Mouse (Mus musculus) spleen, adult 2 months (tissue): Measurements from ENCODE around the gene Spint1.

Source experiments
- CTCF ChIP-seq: fragments of 200-500 bp; IDR thresholded peaks from 2 replicates; pipeline ENCODE4 v1.5.1; 2011; ENCODE audit warnings: mild to moderate bottlenecking, inconsistent platforms; ENCODE audit not compliant: insufficient read depth, insufficient read length, insufficient replicate concordance; ENCODE audit errors: extremely low read depth
- POLR2A ChIP-seq: fragments of 200-500 bp; IDR thresholded peaks from 2 replicates; pipeline ENCODE4 v1.6.1; 2011; ENCODE audit warnings: low read depth, low read length, inconsistent platforms

- TF ChIP-seq CTCF (no peak), POLR2A (no peak)
Measured at GRCm38 (mm10) chr2:119198049-119198448, 39.1 kb upstream of the Spint1 start.
